Mouse (Mus musculus): ENCODE results near the gene Abtb1. TPM values are rescaled to one million over a fixed set of nuclear protein-coding genes. Genes with fewer than 3 reads are reported as not detected.

Gene Abtb1
- total RNA-seq, 2 experiments from 2014 or later = 33.4 to 37.1 TPM

- TF ChIP-seq CTCF (conservative IDR thresholded peaks at IDR 0.05) = no peak
- Histone ChIP-seq H3K4me3 (peak overlapping the region; percentile 63), H3K27ac (peak overlapping the region; percentile 69)
- DNase-seq (ENCODE audit: low spot score in 2 of 2) = peak in 1 of 2 experiments; percentile 33
These were observed 32.4 kb upstream of the Abtb1 start for GRCm38 (mm10) chr6:88873965-88874867.

GRCm38 (mm10) chr6:88872811-88873210 is 31.0 kb upstream of the Abtb1 start:
- Histone ChIP-seq H3K4me3 (no peak overlapping the region), H3K27ac (no peak overlapping the region)
- TF ChIP-seq CTCF (conservative IDR thresholded peaks at IDR 0.05) = no peak
- no peak for DNase-seq (ENCODE audit: low spot score in 2 of 2)

GRCm38 (mm10) chr6:88871546-88871945 is 29.8 kb upstream of the Abtb1 start:
- peak; percentile 69 to 77 for DNase-seq (ENCODE audit: low spot score in 2 of 2)
- TF ChIP-seq CTCF (conservative IDR thresholded peaks at IDR 0.05) = no peak
- Histone ChIP-seq H3K27ac (no peak overlapping the region), H3K4me3 (no peak overlapping the region)

- H3K27ac ChIP-seq = no peak overlapping the region
- peak in 1 of 2 experiments; percentile 32 for DNase-seq (ENCODE audit: low spot score in 2 of 2)
These were observed 28.8 kb upstream of the Abtb1 start for GRCm38 (mm10) chr6:88870594-88870993.

GRCm38 (mm10) chr6:88869459-88869858 is 27.7 kb upstream of the Abtb1 start:
- TF ChIP-seq CTCF (conservative IDR thresholded peaks at IDR 0.05) = no peak
- H3K27ac ChIP-seq = no peak overlapping the region

More at GRCm38 (mm10) chr6:88870594-88870993, 28.8 kb upstream of the Abtb1 start:
- no peak overlapping the region for H3K4me3 ChIP-seq
- TF ChIP-seq CTCF (conservative IDR thresholded peaks at IDR 0.05) = no peak

GRCm38 (mm10) chr6:88865704-88866103 is 23.9 kb upstream of the Abtb1 start:
- no peak for TF ChIP-seq CTCF (conservative IDR thresholded peaks at IDR 0.05)
- H3K27ac ChIP-seq = no peak overlapping the region
- no peak overlapping the region for H3K4me3 ChIP-seq
- DNase-seq (ENCODE audit: low spot score in 2 of 2) = no peak

More at GRCm38 (mm10) chr6:88869459-88869858, 27.7 kb upstream of the Abtb1 start:
- no peak overlapping the region for H3K4me3 ChIP-seq
- no peak for DNase-seq (ENCODE audit: low spot score in 2 of 2)

- peak; percentile 79 for TF ChIP-seq CTCF (conservative IDR thresholded peaks at IDR 0.05)
- Histone ChIP-seq H3K27ac (no peak overlapping the region), H3K4me3 (no peak overlapping the region)
- peak; percentile 39 to 40 for DNase-seq (ENCODE audit: low spot score in 2 of 2)
These were observed 19.1 kb upstream of the Abtb1 start for GRCm38 (mm10) chr6:88860914-88861313.

- DNase-seq (ENCODE audit: low spot score in 2 of 2) = no peak
- Histone ChIP-seq H3K4me3 (no peak overlapping the region), H3K27ac (no peak overlapping the region)
- TF ChIP-seq CTCF (conservative IDR thresholded peaks at IDR 0.05) = no peak
These were observed 16.6 kb upstream of the Abtb1 start for GRCm38 (mm10) chr6:88858341-88858740.

GRCm38 (mm10) chr6:88857830-88858229 is 16.0 kb upstream of the Abtb1 start:
- no peak overlapping the region for H3K4me3 ChIP-seq
- no peak overlapping the region for H3K27ac ChIP-seq
- no peak for DNase-seq (ENCODE audit: low spot score in 2 of 2)
- TF ChIP-seq CTCF (conservative IDR thresholded peaks at IDR 0.05) = no peak

- TF ChIP-seq CTCF (conservative IDR thresholded peaks at IDR 0.05) = peak; percentile 61
- Histone ChIP-seq H3K27ac (no peak overlapping the region), H3K4me3 (no peak overlapping the region)
- no peak for DNase-seq (ENCODE audit: low spot score in 2 of 2)
These were observed 15.5 kb upstream of the Abtb1 start for GRCm38 (mm10) chr6:88857249-88857648.

- no peak overlapping the region for H3K27ac ChIP-seq
- H3K4me3 ChIP-seq = no peak overlapping the region
- DNase-seq (ENCODE audit: low spot score in 2 of 2) = peak; percentile 52 to 79
- TF ChIP-seq CTCF (conservative IDR thresholded peaks at IDR 0.05) = peak; percentile 78
These were observed 13.9 kb upstream of the Abtb1 start for GRCm38 (mm10) chr6:88855636-88856035.

GRCm38 (mm10) chr6:88854509-88854908 is 12.7 kb upstream of the Abtb1 start:
- TF ChIP-seq CTCF (conservative IDR thresholded peaks at IDR 0.05) = no peak
- H3K27ac ChIP-seq = no peak overlapping the region
- DNase-seq (ENCODE audit: low spot score in 2 of 2) = no peak
- no peak overlapping the region for H3K4me3 ChIP-seq

GRCm38 (mm10) chr6:88850034-88850433 is 8.2 kb upstream of the Abtb1 start:
- no peak for DNase-seq (ENCODE audit: low spot score in 2 of 2)
- peak; percentile 56 for TF ChIP-seq CTCF (conservative IDR thresholded peaks at IDR 0.05)
- H3K4me3 ChIP-seq = no peak overlapping the region
- H3K27ac ChIP-seq = no peak overlapping the region

- H3K27ac ChIP-seq = no peak overlapping the region
- H3K4me3 ChIP-seq = no peak overlapping the region
- no peak for DNase-seq (ENCODE audit: low spot score in 2 of 2)
- TF ChIP-seq CTCF (conservative IDR thresholded peaks at IDR 0.05) = peak; percentile 78
These were observed 7.5 kb upstream of the Abtb1 start for GRCm38 (mm10) chr6:88849270-88849669.
